Mouse (Mus musculus) embryo, embryonic 9.5 days (tissue): ENCODE measurements at regions not wholly inside any gene's neighbourhood (a gene's known extent, or its start where the extent isn't known, plus 50 kb on each side); places are given as distances from the start of the nearest gene placed in this dataset.

Source experiments
- DNase-seq: peaks from one replicate; pipeline ENCODE4 v3.0.0-alpha.2; 2017; ENCODE audit errors: extremely low spot score

GRCm38 (mm10) chr11:90136307-90136706, 51.2 kb upstream of the Gm45716 start:
- no peak for DNase-seq
